Mouse (Mus musculus) embryonic facial prominence, embryonic 13.5 days (tissue): ENCODE measurements at regions not wholly inside any gene's neighbourhood (a gene's known extent, or its start where the extent isn't known, plus 50 kb on each side); places are given as distances from the start of the nearest gene placed in this dataset.

Source experiments
- ATAC-seq: fragments of 200-750 bp; cut with Nextera tagmentation; 2 replicates; pipeline ENCODE4 v1.8.0; 2017; ENCODE audit warnings: low read depth; ENCODE audit not compliant: insufficient number of reproducible peaks, insufficient read depth, low FRiP score, low TSS enrichment
- H3K27ac ChIP-seq: fragments of 300-500 bp; sonication (generic); 2 replicates; pipeline ENCODE4 v1.5.1; 2015; ENCODE audit warnings: moderate library complexity, mild to moderate bottlenecking, inconsistent platforms
- H3K27me3 ChIP-seq: fragments of 300-500 bp; sonication (generic); 2 replicates; pipeline ENCODE4 v1.6.1; 2015; ENCODE audit warnings: mild to moderate bottlenecking, inconsistent platforms
- H3K36me3 ChIP-seq: fragments of 300-500 bp; sonication (generic); 2 replicates; pipeline ENCODE4 v1.6.1; 2015; ENCODE audit warnings: mild to moderate bottlenecking, inconsistent platforms
- H3K4me1 ChIP-seq: fragments of 300-500 bp; sonication (generic); 2 replicates; pipeline ENCODE4 v1.6.1; 2015; ENCODE audit warnings: inconsistent platforms
- H3K4me2 ChIP-seq: fragments of 300-500 bp; sonication (generic); 2 replicates; pipeline ENCODE4 v1.6.1; 2015; ENCODE audit warnings: moderate library complexity, mild to moderate bottlenecking, inconsistent platforms
- H3K4me3 ChIP-seq: fragments of 300-500 bp; sonication (generic); 2 replicates; pipeline ENCODE4 v1.5.1; 2015; ENCODE audit warnings: mild to moderate bottlenecking, inconsistent platforms
- H3K9ac ChIP-seq: fragments of 300-500 bp; sonication (generic); 2 replicates; pipeline ENCODE4 v1.6.1; 2015; ENCODE audit warnings: mild to moderate bottlenecking, inconsistent platforms
- H3K9me3 ChIP-seq: fragments of 300-500 bp; sonication (generic); 2 replicates; pipeline ENCODE4 v1.6.1; 2016; ENCODE audit warnings: inconsistent platforms
- WGBS: fragments of 180-500 bp; shearing (Covaris S2); methylation state at CpG from one replicate; pipeline ENCODE4 v1.1.7; 2015; ENCODE audit warnings: mixed read lengths; 5-methylcytosine and 5-hydroxymethylcytosine counted together

GRCm38 (mm10) chr5:52092273-52092672 is 98.0 kb downstream of the Dhx15 start:
- no peaks in the 10 kb centered on the region for H3K9me3 ChIP-seq
- no peak overlapping the region for H3K27ac ChIP-seq
- no peak overlapping the region for H3K9ac ChIP-seq
- H3K27me3 ChIP-seq = no peaks in the 10 kb centered on the region
- H3K4me3 ChIP-seq = no peak overlapping the region
- 85% methylated on average over 4 of the region's 4 CpGs for WGBS
- no peak for ATAC-seq
- no peaks in the 10 kb centered on the region for H3K36me3 ChIP-seq
- no peak overlapping the region for H3K4me2 ChIP-seq
- H3K4me1 ChIP-seq = no peaks in the 10 kb centered on the region

GRCm38 (mm10) chr5:52088131-52088530 is 102.2 kb downstream of the Dhx15 start:
- no peak overlapping the region for H3K4me2 ChIP-seq
- ATAC-seq = no peak
- H3K36me3 ChIP-seq = no peaks in the 10 kb centered on the region
- H3K27ac ChIP-seq = no peak overlapping the region
- no peaks in the 10 kb centered on the region for H3K9me3 ChIP-seq
- 81% methylated on average over 10 of the region's 10 CpGs for WGBS
- no peak overlapping the region for H3K4me3 ChIP-seq
- H3K27me3 ChIP-seq = peaks cover 4% of the 10 kb centered on the region; the same call in 1 of the 2 replicates
- H3K4me1 ChIP-seq = peaks cover 6% of the 10 kb centered on the region; the same call in 1 of the 2 replicates
- no peak overlapping the region for H3K9ac ChIP-seq

GRCm38 (mm10) chr5:52086766-52087429 is 103.4 kb downstream of the Dhx15 start:
- Histone ChIP-seq H3K27ac (no peak overlapping the region), H3K4me1 (peaks cover 6% of the 10 kb centered on the region; the same call in 1 of the 2 replicates), H3K9ac (no peak overlapping the region), H3K36me3 (no peaks in the 10 kb centered on the region), H3K9me3 (no peaks in the 10 kb centered on the region), H3K4me3 (no peak overlapping the region), H3K4me2 (no peak overlapping the region), H3K27me3 (peaks cover 4% of the 10 kb centered on the region; the same call in 1 of the 2 replicates)
- 51% methylated on average over 7 of the region's 7 CpGs for whole genome bisulfite sequencing
- ATAC-seq = no peak

GRCm38 (mm10) chr5:52080268-52080667 is 110.0 kb downstream of the Dhx15 start:
- no peak for ATAC-seq
- H3K27me3 ChIP-seq = 0 out of 2 replicates have a peak, but pooled peaks cover 4% of the 10 kb centered on the region
- WGBS = 75% methylated on average over 4 of the region's 4 CpGs
- no peaks in the 10 kb centered on the region for H3K36me3 ChIP-seq
- no peaks in the 10 kb centered on the region for H3K9me3 ChIP-seq
- no peak overlapping the region for H3K27ac ChIP-seq
- no peak overlapping the region for H3K4me3 ChIP-seq
- no peak overlapping the region for H3K4me2 ChIP-seq
- peaks cover 4% of the 10 kb centered on the region; the same call in 1 of the 2 replicates for H3K4me1 ChIP-seq
- no peak overlapping the region for H3K9ac ChIP-seq

GRCm38 (mm10) chr5:52077696-52078095 is 112.6 kb downstream of the Dhx15 start:
- no peak for ATAC-seq
- Histone ChIP-seq H3K4me3 (no peak overlapping the region), H3K4me2 (no peak overlapping the region), H3K4me1 (no peaks in the 10 kb centered on the region), H3K9ac (no peak overlapping the region), H3K36me3 (no peaks in the 10 kb centered on the region), H3K9me3 (peaks cover 2% of the 10 kb centered on the region; the same call in 1 of the 2 replicates), H3K27me3 (no peaks in the 10 kb centered on the region), H3K27ac (no peak overlapping the region)
- 86% methylated on average over 3 of the region's 3 CpGs for WGBS

- Histone ChIP-seq H3K4me1 (no peaks in the 10 kb centered on the region), H3K9ac (no peak overlapping the region)
- WGBS = 88% methylated on average over 2 of the region's 2 CpGs
Observed at GRCm38 (mm10) chr5:52075096-52075495, 115.2 kb downstream of the Dhx15 start.

GRCm38 (mm10) chr5:52064804-52065451 is 125.4 kb downstream of the Dhx15 start:
- no peaks in the 10 kb centered on the region for H3K36me3 ChIP-seq
- H3K27ac ChIP-seq = no peak overlapping the region
- H3K4me2 ChIP-seq = no peak overlapping the region
- no peaks in the 10 kb centered on the region for H3K9me3 ChIP-seq
- 0 out of 2 replicates have a peak, but pooled peaks have one; percentile 59 for ATAC-seq
- H3K9ac ChIP-seq = no peak overlapping the region
- H3K4me3 ChIP-seq = no peak overlapping the region
- H3K27me3 ChIP-seq = no peaks in the 10 kb centered on the region
- 0 out of 2 replicates have a peak, but pooled peaks cover 2% of the 10 kb centered on the region for H3K4me1 ChIP-seq
- WGBS = 32% methylated on average over 16 of the region's 16 CpGs

More at GRCm38 (mm10) chr5:52075096-52075495, 115.2 kb downstream of the Dhx15 start:
- Histone ChIP-seq H3K4me3 (no peak overlapping the region), H3K27me3 (no peaks in the 10 kb centered on the region), H3K36me3 (no peaks in the 10 kb centered on the region), H3K4me2 (no peak overlapping the region), H3K27ac (no peak overlapping the region), H3K9me3 (peaks cover 2% of the 10 kb centered on the region; the same call in 1 of the 2 replicates)
- ATAC-seq = no peak

GRCm38 (mm10) chr5:52062214-52062613 is 128.1 kb downstream of the Dhx15 start:
- H3K27me3 ChIP-seq = no peaks in the 10 kb centered on the region
- no peak overlapping the region for H3K27ac ChIP-seq
- no peaks in the 10 kb centered on the region for H3K9me3 ChIP-seq
- WGBS = 83% methylated on average over 4 of the region's 4 CpGs
- no peak overlapping the region for H3K9ac ChIP-seq
- ATAC-seq = no peak
- H3K36me3 ChIP-seq = no peaks in the 10 kb centered on the region
- H3K4me2 ChIP-seq = no peak overlapping the region
- H3K4me1 ChIP-seq = 0 out of 2 replicates have a peak, but pooled peaks cover 2% of the 10 kb centered on the region
- H3K4me3 ChIP-seq = no peak overlapping the region

- H3K4me3 ChIP-seq = no peak overlapping the region
- H3K9ac ChIP-seq = no peak overlapping the region
- 0 out of 2 replicates have a peak, but pooled peaks cover 2% of the 10 kb centered on the region for H3K4me1 ChIP-seq
- H3K27ac ChIP-seq = no peak overlapping the region
- H3K4me2 ChIP-seq = no peak overlapping the region
- ATAC-seq = no peak
- no peaks in the 10 kb centered on the region for H3K9me3 ChIP-seq
- 84% methylated on average over 6 of the region's 6 CpGs for WGBS
- no peaks in the 10 kb centered on the region for H3K36me3 ChIP-seq
- no peaks in the 10 kb centered on the region for H3K27me3 ChIP-seq
Observed at GRCm38 (mm10) chr5:52061226-52061625, 129.1 kb downstream of the Dhx15 start.

- 100% methylated on average over 1 of the region's 1 CpGs for WGBS
- no peaks in the 10 kb centered on the region for H3K36me3 ChIP-seq
- H3K27me3 ChIP-seq = no peaks in the 10 kb centered on the region
- no peak overlapping the region for H3K27ac ChIP-seq
- H3K4me1 ChIP-seq = no peaks in the 10 kb centered on the region
- no peaks in the 10 kb centered on the region for H3K9me3 ChIP-seq
- no peak overlapping the region for H3K4me3 ChIP-seq
- no peak overlapping the region for H3K9ac ChIP-seq
- no peak for ATAC-seq
- H3K4me2 ChIP-seq = no peak overlapping the region
Observed at GRCm38 (mm10) chr5:52057261-52057660, 133.1 kb downstream of the Dhx15 start.

GRCm38 (mm10) chr5:52052072-52052465 is 138.2 kb downstream of the Dhx15 start:
- no peaks in the 10 kb centered on the region for H3K36me3 ChIP-seq
- no peak overlapping the region for H3K9ac ChIP-seq
- H3K9me3 ChIP-seq = no peaks in the 10 kb centered on the region
- no peak for ATAC-seq
- H3K4me3 ChIP-seq = no peak overlapping the region
- WGBS = 76% methylated on average over 4 of the region's 4 CpGs
- H3K4me2 ChIP-seq = no peak overlapping the region
- peaks cover 8% of the 10 kb centered on the region for H3K4me1 ChIP-seq
- no peaks in the 10 kb centered on the region for H3K27me3 ChIP-seq
- H3K27ac ChIP-seq = no peak overlapping the region
